In the genomic region with DNA sequence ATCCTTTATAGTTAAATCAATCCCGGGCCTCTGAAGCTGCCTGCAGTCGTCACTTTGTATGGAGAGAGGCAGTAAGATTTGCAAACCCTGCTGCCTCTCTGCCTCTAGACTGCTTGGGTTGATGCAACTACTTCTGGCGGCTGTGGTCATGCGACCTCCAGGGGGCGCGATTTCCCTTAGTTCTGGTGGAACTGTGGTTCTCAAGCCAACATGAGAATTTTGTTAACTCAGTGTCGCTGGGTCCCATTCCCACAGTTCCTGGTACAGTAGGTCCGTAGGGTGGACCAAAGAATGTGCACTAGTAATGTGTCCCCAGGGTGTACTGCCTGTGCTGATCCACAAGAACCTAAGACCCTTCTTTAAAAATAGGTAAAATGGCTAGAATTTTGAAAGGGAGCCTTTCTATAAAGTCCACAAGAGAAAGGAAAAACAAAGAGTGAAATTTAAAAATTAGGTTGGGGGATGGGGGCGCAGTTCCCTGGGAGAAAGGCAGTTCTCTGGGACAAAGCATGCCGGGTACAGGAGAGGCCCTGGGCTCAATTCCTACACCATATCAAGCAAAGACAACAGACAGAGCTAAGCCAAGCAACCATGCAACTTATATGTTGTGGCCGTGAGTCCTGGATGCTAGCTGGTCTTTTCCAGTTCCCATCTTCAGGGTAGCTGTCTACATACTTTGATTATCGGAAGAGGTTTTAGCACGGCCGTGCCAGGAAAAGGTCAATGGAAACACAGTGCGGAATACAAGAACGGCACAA, we compare ENCODE assay signal across 8 mouse cellular contexts.
DNase-seq lines count a peak whose midpoint lies in the region; ATAC-seq lines count a peak whose summit lies in the region.

No protein-coding gene starts in this region.

- H3K9me3 ChIP-seq in hindbrain, embryonic 14.5 days (ENCODE audit: control insufficient read depth, low read length) = no peaks in the 10 kb centered on the region

- peak; percentile 73 for DNase-seq in Muller cell, postnatal 12 days (ENCODE audit: inconsistent ontology term)
- DNase-seq in cerebellum, postnatal 10 days = peak; percentile 94 to 96
- DNase-seq in frontal cortex, postnatal 36 days (ENCODE audit: low spot score in 2 of 2) = peak; percentile 79 to 87
- DNase-seq in hindbrain, embryonic 14.5 days (ENCODE audit: low spot score) = peak; percentile 82
- DNase-seq in layer of hippocampus, postnatal 14 days (ENCODE audit: low spot score in 2 of 2) = peak; percentile 79 to 87
- peak; percentile 90 for DNase-seq in lung, postnatal 25 days (ENCODE audit: low spot score)
- DNase-seq in retina, adult 2 months (ENCODE audit: low read depth, low spot score) = peak; percentile 20
- peak; percentile 95 for DNase-seq in thymus, postnatal 4 days

- no peaks in the 10 kb centered on the region for H3K4me1 ChIP-seq in hindbrain, embryonic 14.5 days (replicated peaks; ENCODE audit: control insufficient read depth, insufficient read depth, low read length)

- no peak overlapping the region for H3K9ac ChIP-seq in hindbrain, embryonic 14.5 days

- H3K27me3 ChIP-seq in hindbrain, embryonic 14.5 days (ENCODE audit: control insufficient read depth, insufficient read depth, low read length) = no peaks in the 10 kb centered on the region

- 47% methylated on average over 16 of the region's 16 CpGs for WGBS in hindbrain, embryonic 14.5 days

- no peak overlapping the region for H3K27ac ChIP-seq in hindbrain, embryonic 14.5 days

- no peak; the same call in 1 of the 2 replicates for ATAC-seq in hindbrain, embryonic 14.5 days (ENCODE audit: low FRiP score)

- no peak overlapping the region for H3K4me3 ChIP-seq in hindbrain, embryonic 14.5 days (replicated peaks; ENCODE audit: low read length)

- no peaks in the 10 kb centered on the region for H3K36me3 ChIP-seq in hindbrain, embryonic 14.5 days (replicated peaks; ENCODE audit: control insufficient read depth, insufficient read depth)

- no peak overlapping the region for H3K4me2 ChIP-seq in hindbrain, embryonic 14.5 days (replicated peaks)

Comparison
In these comparisons a context has a peak if more than half of its experiments do, and no peak if none do; other contexts are left out.
1. DNase-seq: peak in every context shown above with its lines; median percentile 95 in cerebellum, postnatal 10 days; 95 in thymus, postnatal 4 days; 90 in lung, postnatal 25 days; 83 in frontal cortex, postnatal 36 days; 83 in layer of hippocampus, postnatal 14 days; 82 in hindbrain, embryonic 14.5 days; 73 in Muller cell, postnatal 12 days; 20 in retina, adult 2 months.